Mouse (Mus musculus): ENCODE measurements around the gene Apoc4.

Apoc4 gene

GRCm38 (mm10) chr7:19681202-19681694 is at the start of gene Apoc4, which contains the start of gene Gm44805:
Gene Apoc4 (minus strand): TSS chr7:19681479.
Gene Gm44805 (minus strand): TSS chr7:19681423.
- no peak for DNase-seq (ENCODE audit: low read depth)

- no peak for DNase-seq (ENCODE audit: low read depth)
These were observed 45.3 kb upstream of the Apoc4 start for GRCm38 (mm10) chr7:19726541-19726940.

- no peak for DNase-seq (ENCODE audit: low read depth)
These were observed 42.9 kb upstream of the Apoc4 start for GRCm38 (mm10) chr7:19724167-19724566.

GRCm38 (mm10) chr7:19722754-19723195 is 41.5 kb upstream of the Apoc4 start:
- DNase-seq (ENCODE audit: low read depth) = no peak

GRCm38 (mm10) chr7:19719200-19719599 is 37.9 kb upstream of the Apoc4 start:
- DNase-seq (ENCODE audit: low read depth) = no peak

- DNase-seq (ENCODE audit: low read depth) = no peak
These were observed 37.1 kb upstream of the Apoc4 start for GRCm38 (mm10) chr7:19718297-19718952.

- no peak for DNase-seq (ENCODE audit: low read depth)
These were observed 36.1 kb upstream of the Apoc4 start for GRCm38 (mm10) chr7:19717346-19717745.

- no peak for DNase-seq (ENCODE audit: low read depth)
These were observed 35.5 kb upstream of the Apoc4 start for GRCm38 (mm10) chr7:19716822-19717221.

- no peak for DNase-seq (ENCODE audit: low read depth)
These were observed 34.9 kb upstream of the Apoc4 start for GRCm38 (mm10) chr7:19716055-19716682.

GRCm38 (mm10) chr7:19715239-19716054 is 34.2 kb upstream of the Apoc4 start, which contains the start of gene Tomm40:
Gene Tomm40 (minus strand): TSS chr7:19715438.
- DNase-seq (ENCODE audit: low read depth) = peak; percentile 100

- DNase-seq (ENCODE audit: low read depth) = no peak
These were observed 33.6 kb upstream of the Apoc4 start for GRCm38 (mm10) chr7:19714836-19715235.

GRCm38 (mm10) chr7:19713598-19713997 is 32.3 kb upstream of the Apoc4 start:
- no peak for DNase-seq (ENCODE audit: low read depth)

GRCm38 (mm10) chr7:19713196-19713595 is 31.9 kb upstream of the Apoc4 start:
- DNase-seq (ENCODE audit: low read depth) = no peak

- no peak for DNase-seq (ENCODE audit: low read depth)
These were observed 31.1 kb upstream of the Apoc4 start for GRCm38 (mm10) chr7:19712414-19712813.

GRCm38 (mm10) chr7:19710650-19711049 is 29.4 kb upstream of the Apoc4 start:
- DNase-seq (ENCODE audit: low read depth) = no peak

- no peak for DNase-seq (ENCODE audit: low read depth)
These were observed 24.0 kb upstream of the Apoc4 start for GRCm38 (mm10) chr7:19705271-19705670.

- no peak for DNase-seq (ENCODE audit: low read depth)
These were observed 23.2 kb upstream of the Apoc4 start for GRCm38 (mm10) chr7:19704475-19704874.

- no peak for DNase-seq (ENCODE audit: low read depth)
These were observed 21.7 kb upstream of the Apoc4 start for GRCm38 (mm10) chr7:19702859-19703555.

- peak; percentile 61 for DNase-seq (ENCODE audit: low read depth)
These were observed 19.9 kb upstream of the Apoc4 start for GRCm38 (mm10) chr7:19701069-19701761.

- DNase-seq (ENCODE audit: low read depth) = no peak
These were observed 19.2 kb upstream of the Apoc4 start for GRCm38 (mm10) chr7:19700299-19701068.

- DNase-seq (ENCODE audit: low read depth) = no peak
These were observed 18.5 kb upstream of the Apoc4 start for GRCm38 (mm10) chr7:19699827-19700148.

Measured in fibroblast of lung, adult 2 months (primary cell).